Mouse (Mus musculus) 416B (cell line): Measurements from ENCODE around the gene Gm10471.
"Not testable (repeated sequence)": the region's sequence is repeated elsewhere in the genome, so short reads cannot be mapped to it uniquely, and the experiment has no call there.

Source experiments
- DNase-seq: peaks from one replicate; pipeline ENCODE4 v3.0.0; 2011; ENCODE audit warnings: low read depth

Gm10471 gene

GRCm38 (mm10) chr5:26089191-26089590 lies at the start of gene Gm10471:
Gene Gm10471 (minus strand): TSS chr5:26089291.
- not testable (repeated sequence) for DNase-seq

GRCm38 (mm10) chr5:26121321-26121720 lies 32.2 kb upstream of the Gm10471 start, which contains the start of gene Gm10220:
Gene Gm10220 (minus strand): TSS chr5:26121421.
- DNase-seq, result not testable (repeated sequence)

- DNase-seq, result not testable (repeated sequence)
These were observed 16.2 kb upstream of the Gm10471 start, which contains the start of gene 5031410I06Rik for GRCm38 (mm10) chr5:26105262-26105661. Gene 5031410I06Rik (minus strand): TSS chr5:26105362.

- not testable (repeated sequence) for DNase-seq
These were observed 10.1 kb downstream of the Gm10471 start for GRCm38 (mm10) chr5:26079023-26079422.

GRCm38 (mm10) chr5:26070716-26071115 lies 18.4 kb downstream of the Gm10471 start:
- no peak for DNase-seq

GRCm38 (mm10) chr5:26058481-26058880 lies 30.6 kb downstream of the Gm10471 start, which contains the start of gene Gm7347:
Gene Gm7347 (minus strand): TSS chr5:26058581.
- DNase-seq, result not testable (repeated sequence)

- not testable (repeated sequence) for DNase-seq
These were observed 49.6 kb downstream of the Gm10471 start, which contains the start of gene Speer4a for GRCm38 (mm10) chr5:26039458-26039857. Gene Speer4a (minus strand): TSS chr5:26039558.
